Mouse (Mus musculus): Measurements from ENCODE around the gene Pla2g16. TPM values are rescaled to one million over a fixed set of nuclear protein-coding genes. Genes with fewer than 3 reads are reported as not detected.

The Pla2g16 gene
- polyA plus RNA-seq, 1 experiment: 2.1 TPM

- TF ChIP-seq POLR2A (IDR thresholded peaks at IDR 0.05; ENCODE audit: control insufficient read depth, low read depth, low read length) (no peak), CTCF (IDR thresholded peaks at IDR 0.05; ENCODE audit: control insufficient read depth, insufficient read depth, insufficient replicate concordance, low read depth, low read length) (no peak)
Observed at GRCm38 (mm10) chr19:7563676-7564075, 6.4 kb downstream of the Pla2g16 start.

GRCm38 (mm10) chr19:7564457-7564856, 7.2 kb downstream of the Pla2g16 start:
- H3K36me3 ChIP-seq (ENCODE audit: control insufficient read depth, insufficient read depth, low read length): no peaks in the 10 kb centered on the region
- no peaks in the 10 kb centered on the region for H3K27me3 ChIP-seq (ENCODE audit: control insufficient read depth, insufficient read depth, low read length)
- TF ChIP-seq CTCF (IDR thresholded peaks at IDR 0.05; ENCODE audit: control insufficient read depth, insufficient read depth, insufficient replicate concordance, low read depth, low read length) (no peak), POLR2A (IDR thresholded peaks at IDR 0.05; ENCODE audit: control insufficient read depth, low read depth, low read length) (no peak)

More at GRCm38 (mm10) chr19:7563676-7564075, 6.4 kb downstream of the Pla2g16 start:
- H3K36me3 ChIP-seq (ENCODE audit: control insufficient read depth, insufficient read depth, low read length): no peaks in the 10 kb centered on the region
- no peaks in the 10 kb centered on the region for H3K27me3 ChIP-seq (ENCODE audit: control insufficient read depth, insufficient read depth, low read length)
- no peak overlapping the region for H3K4me3 ChIP-seq (ENCODE audit: control insufficient read depth, low read depth, low read length)
- H3K4me1 ChIP-seq (ENCODE audit: control insufficient read depth, insufficient read depth, low read length): no peaks in the 10 kb centered on the region
- H3K27ac ChIP-seq (ENCODE audit: control insufficient read depth, insufficient read depth, low read depth, low read length): no peak overlapping the region

GRCm38 (mm10) chr19:7566826-7567225, 9.6 kb downstream of the Pla2g16 start:
- TF ChIP-seq CTCF (IDR thresholded peaks at IDR 0.05; ENCODE audit: control insufficient read depth, insufficient read depth, insufficient replicate concordance, low read depth, low read length): no peak
- no peak for TF ChIP-seq POLR2A (IDR thresholded peaks at IDR 0.05; ENCODE audit: control insufficient read depth, low read depth, low read length)
- Histone ChIP-seq H3K4me1 (ENCODE audit: control insufficient read depth, insufficient read depth, low read length) (no peaks in the 10 kb centered on the region), H3K27ac (ENCODE audit: control insufficient read depth, insufficient read depth, low read depth, low read length) (no peak overlapping the region), H3K4me3 (ENCODE audit: control insufficient read depth, low read depth, low read length) (no peak overlapping the region), H3K27me3 (ENCODE audit: control insufficient read depth, insufficient read depth, low read length) (no peaks in the 10 kb centered on the region), H3K36me3 (ENCODE audit: control insufficient read depth, insufficient read depth, low read length) (no peaks in the 10 kb centered on the region)

More at GRCm38 (mm10) chr19:7564457-7564856, 7.2 kb downstream of the Pla2g16 start:
- Histone ChIP-seq H3K4me1 (ENCODE audit: control insufficient read depth, insufficient read depth, low read length) (no peaks in the 10 kb centered on the region), H3K27ac (ENCODE audit: control insufficient read depth, insufficient read depth, low read depth, low read length) (no peak overlapping the region), H3K4me3 (ENCODE audit: control insufficient read depth, low read depth, low read length) (no peak overlapping the region)

- H3K36me3 ChIP-seq (ENCODE audit: control insufficient read depth, insufficient read depth, low read length): no peaks in the 10 kb centered on the region
- H3K27ac ChIP-seq (ENCODE audit: control insufficient read depth, insufficient read depth, low read depth, low read length): no peak overlapping the region
- no peak overlapping the region for H3K4me3 ChIP-seq (ENCODE audit: control insufficient read depth, low read depth, low read length)
- H3K4me1 ChIP-seq (ENCODE audit: control insufficient read depth, insufficient read depth, low read length): no peaks in the 10 kb centered on the region
- TF ChIP-seq POLR2A (IDR thresholded peaks at IDR 0.05; ENCODE audit: control insufficient read depth, low read depth, low read length): no peak
- TF ChIP-seq CTCF (IDR thresholded peaks at IDR 0.05; ENCODE audit: control insufficient read depth, insufficient read depth, insufficient replicate concordance, low read depth, low read length): no peak
- no peaks in the 10 kb centered on the region for H3K27me3 ChIP-seq (ENCODE audit: control insufficient read depth, insufficient read depth, low read length)
Observed at GRCm38 (mm10) chr19:7568364-7568763, 11.1 kb downstream of the Pla2g16 start.

- TF ChIP-seq POLR2A (IDR thresholded peaks at IDR 0.05; ENCODE audit: control insufficient read depth, low read depth, low read length) (no peak), CTCF (IDR thresholded peaks at IDR 0.05; ENCODE audit: control insufficient read depth, insufficient read depth, insufficient replicate concordance, low read depth, low read length) (no peak)
- Histone ChIP-seq H3K4me1 (ENCODE audit: control insufficient read depth, insufficient read depth, low read length) (no peaks in the 10 kb centered on the region), H3K27ac (ENCODE audit: control insufficient read depth, insufficient read depth, low read depth, low read length) (no peak overlapping the region), H3K4me3 (ENCODE audit: control insufficient read depth, low read depth, low read length) (no peak overlapping the region), H3K36me3 (ENCODE audit: control insufficient read depth, insufficient read depth, low read length) (no peaks in the 10 kb centered on the region), H3K27me3 (ENCODE audit: control insufficient read depth, insufficient read depth, low read length) (no peaks in the 10 kb centered on the region)
Observed at GRCm38 (mm10) chr19:7569650-7570049, 12.4 kb downstream of the Pla2g16 start.

- H3K27me3 ChIP-seq (ENCODE audit: control insufficient read depth, insufficient read depth, low read length): no peaks in the 10 kb centered on the region
- TF ChIP-seq CTCF (IDR thresholded peaks at IDR 0.05; ENCODE audit: control insufficient read depth, insufficient read depth, insufficient replicate concordance, low read depth, low read length) (no peak), POLR2A (IDR thresholded peaks at IDR 0.05; ENCODE audit: control insufficient read depth, low read depth, low read length) (no peak)
- H3K27ac ChIP-seq (ENCODE audit: control insufficient read depth, insufficient read depth, low read depth, low read length): no peak overlapping the region
- no peak overlapping the region for H3K4me3 ChIP-seq (ENCODE audit: control insufficient read depth, low read depth, low read length)
- H3K36me3 ChIP-seq (ENCODE audit: control insufficient read depth, insufficient read depth, low read length): no peaks in the 10 kb centered on the region
- H3K4me1 ChIP-seq (ENCODE audit: control insufficient read depth, insufficient read depth, low read length): no peaks in the 10 kb centered on the region; the same call in 1 of the 2 replicates
Observed at GRCm38 (mm10) chr19:7576180-7576579, 18.9 kb downstream of the Pla2g16 start.

- H3K36me3 ChIP-seq (ENCODE audit: control insufficient read depth, insufficient read depth, low read length): no peaks in the 10 kb centered on the region
- no peak overlapping the region for H3K4me3 ChIP-seq (ENCODE audit: control insufficient read depth, low read depth, low read length)
- no peaks in the 10 kb centered on the region; the same call in 1 of the 2 replicates for H3K4me1 ChIP-seq (ENCODE audit: control insufficient read depth, insufficient read depth, low read length)
- H3K27me3 ChIP-seq (ENCODE audit: control insufficient read depth, insufficient read depth, low read length): no peaks in the 10 kb centered on the region
- no peak overlapping the region for H3K27ac ChIP-seq (ENCODE audit: control insufficient read depth, insufficient read depth, low read depth, low read length)
- TF ChIP-seq CTCF (IDR thresholded peaks at IDR 0.05; ENCODE audit: control insufficient read depth, insufficient read depth, insufficient replicate concordance, low read depth, low read length) (no peak), POLR2A (IDR thresholded peaks at IDR 0.05; ENCODE audit: control insufficient read depth, low read depth, low read length) (no peak)
Observed at GRCm38 (mm10) chr19:7577710-7578109, 20.5 kb downstream of the Pla2g16 start.

- Histone ChIP-seq H3K27me3 (ENCODE audit: control insufficient read depth, insufficient read depth, low read length) (no peaks in the 10 kb centered on the region), H3K4me3 (ENCODE audit: control insufficient read depth, low read depth, low read length) (no peak overlapping the region), H3K4me1 (ENCODE audit: control insufficient read depth, insufficient read depth, low read length) (no peaks in the 10 kb centered on the region; the same call in 1 of the 2 replicates), H3K27ac (ENCODE audit: control insufficient read depth, insufficient read depth, low read depth, low read length) (no peak overlapping the region), H3K36me3 (ENCODE audit: control insufficient read depth, insufficient read depth, low read length) (no peaks in the 10 kb centered on the region)
- no peak for TF ChIP-seq CTCF (IDR thresholded peaks at IDR 0.05; ENCODE audit: control insufficient read depth, insufficient read depth, insufficient replicate concordance, low read depth, low read length)
- TF ChIP-seq POLR2A (IDR thresholded peaks at IDR 0.05; ENCODE audit: control insufficient read depth, low read depth, low read length): no peak
Observed at GRCm38 (mm10) chr19:7581042-7581441, 23.8 kb downstream of the Pla2g16 start.
